Mouse (Mus musculus) neural tube, embryonic 10.5 days (tissue): ENCODE data around the gene Aldh1l1.

Experiments used
- DNase-seq: peaks from one replicate; pipeline ENCODE4 v3.0.0-alpha.2; 2017; ENCODE audit warnings: low spot score; ENCODE audit errors: extremely low spot score

Aldh1l1 gene

GRCm38 (mm10) chr6:90486176-90486921 lies at the start of gene Aldh1l1:
Gene Aldh1l1, plus strand, starts transcription at chr6:90486427.
- no peak for DNase-seq

DNA sequence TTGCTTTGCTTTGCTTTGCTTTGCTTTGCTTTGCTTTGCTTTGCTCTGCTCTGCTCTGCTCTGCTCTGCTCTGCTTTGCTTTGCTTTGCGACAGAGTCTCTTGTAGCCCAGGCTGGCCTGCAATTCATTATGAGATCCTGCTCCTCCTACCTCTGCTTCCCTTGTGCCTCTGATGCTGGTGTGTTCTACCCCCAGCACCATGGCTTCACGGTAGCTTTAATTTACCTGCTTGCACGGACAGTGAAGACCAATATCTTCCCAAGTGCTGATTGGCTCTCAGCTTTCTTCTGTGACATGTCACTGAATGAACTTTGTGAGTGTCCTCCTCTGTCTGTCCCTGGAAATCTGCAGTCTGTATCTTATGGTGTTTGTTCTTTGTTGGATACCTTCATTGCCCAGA lies 49.2 kb upstream of the Aldh1l1 start:
- no peak for DNase-seq

DNA sequence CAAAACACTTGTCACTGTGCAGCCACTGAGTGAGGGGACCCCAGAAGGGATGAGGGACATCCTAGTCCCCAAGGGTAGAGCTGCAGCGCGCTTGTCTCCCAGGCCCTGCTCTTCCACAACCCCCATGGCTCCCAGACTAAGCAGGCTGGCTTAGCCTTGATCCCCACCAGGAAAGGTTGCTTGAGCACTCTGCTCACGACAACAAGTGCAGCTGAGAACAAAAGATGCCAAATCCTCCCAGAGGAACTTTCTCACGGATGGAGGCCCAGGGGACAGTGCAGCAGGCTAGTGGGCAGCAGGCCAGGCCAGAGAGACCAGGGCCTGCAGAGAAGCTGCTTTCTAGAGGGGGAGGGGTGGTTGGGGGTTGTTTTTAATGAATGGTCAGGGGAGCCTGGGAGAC lies 39.3 kb upstream of the Aldh1l1 start:
- no peak for DNase-seq

GRCm38 (mm10) chr6:90450179-90450578 lies 36.0 kb upstream of the Aldh1l1 start:
- DNase-seq: peak; percentile 57

DNA sequence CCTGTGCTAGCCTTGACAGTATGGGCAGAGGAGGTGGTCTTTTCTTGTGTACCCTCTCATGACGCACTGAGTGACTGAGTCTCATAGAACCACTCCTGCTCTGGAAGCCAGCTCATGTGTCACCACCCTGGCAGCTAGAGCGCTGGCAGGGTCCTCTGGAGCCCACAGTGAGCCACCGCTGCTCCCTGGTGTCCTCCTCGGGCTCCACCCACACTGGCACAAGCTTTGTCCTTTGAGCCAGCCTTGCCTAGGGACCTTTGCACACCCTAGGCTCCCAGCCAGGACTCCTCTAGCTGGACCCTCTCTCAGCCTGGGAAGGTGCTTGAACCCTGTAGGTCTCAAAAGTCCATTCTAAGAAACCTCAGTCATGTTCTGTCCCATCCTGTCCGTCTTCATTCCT lies 35.5 kb upstream of the Aldh1l1 start:
- DNase-seq: no peak

DNA sequence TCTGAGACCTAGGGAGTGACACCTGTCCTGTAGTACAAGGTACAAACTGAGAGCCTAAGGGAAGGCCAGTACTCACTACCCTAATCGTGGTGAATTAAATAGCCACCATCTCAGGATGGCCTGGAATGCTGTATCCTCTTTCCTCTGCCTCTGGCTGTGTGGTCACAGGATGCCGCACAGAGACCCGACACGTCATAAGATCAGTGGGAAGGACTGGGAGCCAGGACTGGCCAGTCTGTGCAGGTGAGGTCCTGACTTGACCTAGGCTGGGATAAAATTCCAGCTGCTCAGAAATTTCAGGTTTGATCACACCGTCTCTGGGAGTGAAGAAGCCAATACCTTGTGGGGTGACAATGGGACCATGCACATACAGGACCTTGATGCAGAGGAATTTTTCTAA lies 34.7 kb upstream of the Aldh1l1 start:
- no peak for DNase-seq

DNA sequence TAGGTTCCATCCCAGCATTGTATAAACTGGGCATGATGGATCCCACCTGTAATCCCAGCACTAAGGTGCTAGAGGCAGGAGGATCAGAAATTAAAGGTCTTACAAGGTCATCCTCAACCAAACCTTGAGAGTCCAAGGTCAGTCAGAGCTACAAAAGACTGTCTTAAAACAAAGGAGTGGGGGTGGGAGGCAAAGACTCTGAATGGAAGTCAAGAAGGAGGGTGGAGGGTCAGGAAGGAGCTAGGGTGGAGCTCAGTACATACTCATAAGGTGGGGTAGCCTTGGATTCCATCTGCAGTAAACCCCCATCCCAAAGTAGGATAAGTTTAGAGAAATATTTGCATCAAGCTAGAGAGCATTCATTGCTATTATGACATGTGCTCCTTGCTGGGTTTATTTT lies 33.6 kb upstream of the Aldh1l1 start:
- no peak for DNase-seq

DNA sequence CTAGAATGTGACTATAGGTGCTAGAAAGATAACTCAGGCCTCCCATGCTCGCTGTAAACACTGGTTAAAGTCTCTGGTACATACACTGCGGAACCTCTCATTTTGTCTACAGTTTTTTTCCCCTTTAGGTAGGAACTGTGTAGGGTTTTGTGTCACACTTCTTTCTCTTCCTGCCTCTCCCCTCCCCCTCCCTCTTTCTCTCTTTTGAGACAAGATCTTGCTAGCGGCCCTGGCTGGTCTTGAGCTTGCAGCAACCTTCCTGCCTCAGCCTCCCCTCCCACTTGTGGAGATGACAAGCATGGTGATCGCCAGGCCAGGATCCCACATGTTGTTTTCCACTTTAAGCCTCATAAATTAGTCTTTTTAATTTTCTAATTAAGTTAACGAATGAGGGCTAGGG lies 32.5 kb upstream of the Aldh1l1 start:
- DNase-seq: no peak

- DNase-seq: no peak
These were observed 28.8 kb upstream of the Aldh1l1 start for GRCm38 (mm10) chr6:90457421-90457820.

DNA sequence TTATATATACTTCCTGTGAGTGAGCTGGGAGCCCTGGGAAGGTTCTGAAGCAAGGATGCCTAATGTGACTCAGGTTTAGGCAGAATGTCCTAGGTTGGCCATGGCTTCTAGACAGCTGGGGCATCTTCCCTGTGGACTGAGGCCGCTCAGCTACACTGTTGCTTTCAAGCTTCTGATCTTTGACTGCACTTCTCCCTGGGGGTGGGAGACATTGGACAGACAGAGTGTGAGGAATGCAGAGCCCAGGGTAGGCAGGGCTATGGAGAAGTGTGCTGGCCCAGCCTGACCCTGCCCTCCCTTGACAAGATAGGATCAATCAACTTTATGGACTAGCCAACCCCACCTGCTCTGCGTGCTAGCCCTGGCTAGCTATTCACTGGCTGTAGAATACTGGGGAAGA lies 25.0 kb upstream of the Aldh1l1 start:
- DNase-seq: no peak

DNA sequence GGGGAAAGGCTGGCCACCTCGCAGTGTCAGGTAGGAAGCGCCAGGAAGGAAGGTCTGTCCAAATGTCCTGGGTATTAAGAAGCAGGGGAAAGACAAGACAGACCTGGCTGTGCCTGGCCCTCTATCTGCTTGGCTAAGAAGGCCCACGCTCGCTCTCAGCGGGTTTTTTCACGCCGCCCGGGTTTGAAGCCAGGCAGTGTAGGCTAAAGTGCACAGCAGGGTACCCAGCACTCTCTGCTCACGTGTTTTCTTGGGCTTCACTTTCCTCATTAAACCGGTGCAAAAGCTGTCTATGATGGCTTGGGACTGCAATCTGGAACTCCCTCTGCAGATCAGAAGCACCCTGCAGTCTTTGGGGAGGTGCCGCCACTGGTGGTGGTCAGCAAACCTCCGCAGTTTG lies 24.5 kb upstream of the Aldh1l1 start:
- no peak for DNase-seq

DNA sequence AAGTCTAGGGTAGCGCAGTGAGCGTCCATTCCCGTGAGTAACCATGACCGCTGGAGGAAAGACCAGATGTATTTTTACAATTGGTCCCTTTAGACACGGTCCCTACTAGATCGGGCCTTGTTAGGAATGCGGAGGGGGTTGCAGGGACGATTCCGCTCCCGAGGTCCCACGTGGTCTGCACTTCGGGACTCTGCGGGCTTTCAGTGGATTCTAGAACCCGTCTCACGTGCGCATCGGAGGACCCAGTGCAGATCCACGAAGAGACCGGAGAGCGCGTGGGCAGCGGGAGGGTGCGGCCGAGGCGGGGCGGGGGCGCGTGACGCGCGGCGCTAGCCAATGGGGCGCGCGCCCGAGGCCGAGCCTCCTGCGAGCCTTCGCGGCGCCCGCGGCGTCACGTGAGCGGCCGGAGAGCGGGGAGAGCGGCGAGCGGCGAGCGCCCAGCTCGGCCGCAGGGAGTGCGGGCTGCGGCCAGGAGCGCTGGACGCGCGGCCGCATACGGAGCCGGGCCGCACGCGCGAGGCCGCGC lies 24.0 kb upstream of the Aldh1l1 start, which contains the start of gene Klf15:
Gene Klf15, plus strand, starts transcription at position 396 of the 526 bp plus-strand sequence.
- DNase-seq: peak; percentile 78

DNA sequence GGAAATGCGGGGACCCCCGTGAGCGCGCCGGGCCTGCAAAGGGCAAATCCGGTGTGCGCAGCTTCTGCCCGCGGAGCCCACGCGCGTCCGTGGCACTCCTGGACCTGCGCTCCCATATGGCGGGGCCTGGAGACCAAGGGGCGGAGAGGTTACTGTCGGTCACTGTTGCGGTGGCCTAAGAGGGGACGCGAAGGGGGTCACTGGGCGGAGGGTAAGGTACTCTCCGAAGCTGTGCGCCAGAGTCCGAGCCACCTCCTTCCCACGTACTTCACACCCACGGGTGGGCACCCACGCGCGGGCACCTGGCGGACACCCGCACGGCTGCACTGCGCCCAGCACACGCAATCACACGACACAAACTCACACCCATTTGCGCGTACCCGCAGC lies 23.4 kb upstream of the Aldh1l1 start:
- DNase-seq: peak; percentile 47

DNA sequence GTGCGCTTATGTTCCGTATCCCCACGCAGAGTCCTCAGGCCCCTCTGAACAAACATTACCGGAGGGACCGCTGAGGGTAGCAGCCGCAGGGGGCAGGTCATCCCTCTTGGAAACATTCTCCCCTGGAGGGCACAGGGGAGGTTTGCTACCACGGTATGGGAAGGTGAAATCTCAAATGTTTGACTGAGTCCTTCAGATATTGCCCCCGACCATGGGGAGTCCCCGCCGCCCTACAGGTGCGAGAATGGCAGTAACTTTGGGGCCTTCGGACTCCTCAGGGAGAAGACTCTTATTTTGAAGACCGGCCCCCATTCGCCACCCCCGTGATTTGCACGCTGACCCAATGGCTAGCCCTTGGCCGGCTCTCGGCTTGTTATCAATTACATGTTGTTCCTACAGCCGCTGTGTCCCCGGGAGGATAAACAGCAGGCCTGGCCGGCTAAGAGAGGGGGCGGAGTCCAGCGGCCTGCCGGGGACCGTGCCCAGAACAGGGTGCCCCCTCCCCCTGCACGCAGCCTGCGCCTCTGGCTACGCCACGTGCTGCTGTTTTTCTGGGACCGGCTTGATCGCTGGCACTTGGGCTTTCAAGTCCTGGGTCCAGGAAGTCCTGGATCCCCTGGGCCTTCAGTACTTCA lies 22.9 kb upstream of the Aldh1l1 start:
- peak; percentile 77 for DNase-seq

DNA sequence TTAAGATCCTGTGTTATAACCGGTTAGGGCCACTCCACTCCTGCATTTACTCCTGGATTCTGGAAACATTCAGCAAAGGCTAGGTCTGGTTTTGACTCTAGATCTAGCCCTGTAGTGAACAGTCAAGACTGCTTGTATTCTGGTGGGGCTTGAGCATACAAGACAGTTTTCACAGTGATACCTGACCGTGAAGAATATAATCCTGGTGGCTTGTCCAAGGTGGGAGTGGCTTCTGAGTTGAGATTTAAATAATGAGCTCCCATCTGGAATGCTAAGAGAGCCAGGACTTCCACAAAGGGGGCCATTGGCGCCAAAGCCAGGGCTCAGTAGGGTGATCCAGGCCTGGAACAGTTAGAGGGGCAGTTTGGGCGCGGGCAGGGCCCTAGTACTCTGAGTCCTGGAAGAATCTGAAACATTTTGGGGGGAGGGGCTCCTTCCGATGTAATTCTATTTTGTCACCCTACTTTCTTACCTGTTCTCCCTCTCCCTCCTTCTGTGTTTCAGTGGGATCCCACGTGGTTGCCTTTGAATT lies 22.3 kb upstream of the Aldh1l1 start:
- no peak for DNase-seq

GRCm38 (mm10) chr6:90465028-90465640 lies 21.1 kb upstream of the Aldh1l1 start:
- DNase-seq: no peak

- no peak for DNase-seq
These were observed 20.1 kb upstream of the Aldh1l1 start for GRCm38 (mm10) chr6:90466079-90466478.

DNA sequence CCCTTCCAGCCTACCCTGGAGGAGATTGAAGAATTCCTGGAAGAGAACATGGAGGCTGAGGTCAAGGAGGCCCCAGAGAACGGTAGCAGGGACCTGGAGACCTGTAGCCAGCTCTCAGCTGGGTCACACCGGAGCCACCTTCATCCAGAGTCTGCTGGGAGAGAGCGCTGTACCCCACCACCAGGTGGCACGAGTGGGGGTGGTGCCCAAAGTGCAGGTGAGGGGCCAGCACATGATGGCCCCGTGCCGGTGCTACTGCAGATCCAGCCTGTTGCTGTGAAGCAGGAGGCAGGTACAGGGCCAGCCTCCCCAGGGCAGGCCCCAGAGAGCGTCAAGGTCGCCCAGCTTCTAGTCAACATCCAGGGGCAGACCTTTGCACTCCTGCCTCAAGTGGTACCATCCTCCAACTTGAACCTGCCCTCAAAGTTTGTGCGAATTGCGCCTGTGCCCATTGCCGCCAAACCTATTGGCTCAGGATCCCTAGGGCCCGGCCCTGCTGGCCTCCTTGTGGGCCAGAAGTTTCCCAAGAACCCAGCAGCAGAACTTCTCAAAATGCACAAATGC lies 19.3 kb upstream of the Aldh1l1 start:
- DNase-seq: no peak

DNA sequence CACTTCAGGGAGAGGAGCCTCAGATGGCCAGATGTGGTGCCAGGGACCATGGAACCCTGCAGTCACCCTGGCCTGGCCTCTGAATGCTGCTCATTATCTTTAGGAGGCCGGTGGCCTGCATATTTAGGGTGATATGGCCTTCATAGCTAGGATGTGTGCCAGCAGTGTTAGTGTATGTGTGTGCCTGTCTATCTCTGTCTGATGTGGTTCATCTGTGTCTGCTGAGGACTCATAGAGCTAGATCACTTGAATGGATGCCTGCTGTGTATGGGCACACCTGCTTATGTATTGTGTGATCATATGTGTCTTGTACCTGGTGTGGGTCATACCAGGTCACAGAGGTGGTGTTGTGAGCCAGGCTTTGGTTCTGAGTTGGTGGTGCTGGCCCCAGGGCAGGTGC lies 18.0 kb upstream of the Aldh1l1 start:
- no peak for DNase-seq

DNA sequence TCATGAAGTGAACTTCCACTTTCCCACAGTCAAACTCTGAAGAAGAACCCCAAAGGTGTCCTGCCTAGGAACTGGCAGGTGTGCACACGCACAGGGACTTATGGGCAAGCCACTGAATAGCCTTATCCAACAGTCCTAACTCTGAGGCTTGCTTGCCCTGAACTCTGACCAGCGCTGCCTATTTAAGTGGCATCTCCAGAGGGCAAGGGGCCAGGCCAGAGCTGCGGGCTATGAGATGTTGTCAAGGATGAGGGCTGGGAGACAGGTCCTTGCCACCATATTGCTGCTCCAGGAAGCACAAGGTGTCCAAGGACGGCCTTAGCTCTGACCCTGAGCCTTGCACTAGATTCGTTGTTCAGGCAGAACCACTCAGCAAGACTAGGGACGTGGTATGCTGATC lies 17.2 kb upstream of the Aldh1l1 start:
- DNase-seq: no peak

- no peak for DNase-seq
These were observed 16.0 kb upstream of the Aldh1l1 start for GRCm38 (mm10) chr6:90470255-90470654.
